Mouse (Mus musculus) liver, postnatal 0 days (tissue): ENCODE results near the gene Ate1.

Source experiments
- CTCF ChIP-seq: sonication (generic); IDR thresholded peaks from 2 replicates; pipeline ENCODE4 v1.5.1; 2016; ENCODE audit warnings: antibody characterized with exemption, low read depth
- EP300 ChIP-seq: IDR thresholded peaks from 2 replicates; pipeline ENCODE4 v1.6.1; 2016; ENCODE audit warnings: antibody characterized with exemption, low read depth, mild to moderate bottlenecking

DNA sequence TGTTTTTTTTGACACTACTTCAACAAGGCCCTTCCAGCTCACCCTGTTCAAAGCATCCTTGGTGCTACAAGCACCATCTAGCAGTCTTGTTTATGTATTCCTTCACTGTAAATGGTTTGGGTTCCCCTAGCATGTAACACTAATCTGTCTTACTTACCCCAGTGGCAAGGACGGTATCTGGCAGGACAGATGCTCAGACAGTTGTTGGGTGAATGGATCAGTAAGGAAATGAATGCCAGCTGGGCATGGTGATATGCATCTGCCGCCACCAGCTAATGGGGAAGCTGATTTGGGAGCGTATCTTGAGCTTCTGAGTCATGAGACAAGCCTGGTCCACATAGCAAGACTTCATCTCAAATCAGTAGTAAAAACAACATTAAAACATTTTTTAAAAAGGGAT is 141.9 kb downstream of the Ate1 start:
- TF ChIP-seq CTCF (no peak), EP300 (no peak)
